Mouse (Mus musculus) heart, embryonic 14.5 days (tissue): ENCODE measurements around the gene Zfp966. TPM values are rescaled to one million over a fixed set of nuclear protein-coding genes. Genes with fewer than 3 reads are reported as not detected.
"Not testable (repeated sequence)": the region's sequence is repeated elsewhere in the genome, so short reads cannot be mapped to it uniquely, and the experiment has no call there.

Experiments used
- ATAC-seq: fragments of 200-750 bp; cut with Nextera tagmentation; 2 replicates; pipeline ENCODE4 v1.8.0; 2017; ENCODE audit warnings: low read depth, moderate TSS enrichment; ENCODE audit not compliant: insufficient number of reproducible peaks, insufficient read depth, low FRiP score
- H3K27ac ChIP-seq, 2 experiments: fragments of 200-500 bp in 1 of 2; fragments of 300-500 bp in 1 of 2; sonication (generic) in 1 of 2; replicated peaks in 1 of 2; 2 replicates each; pipeline ENCODE4 v1.5.1; 2012 to 2014; ENCODE audit warnings: low read depth in 2 of 2, low read length in 2 of 2, control low read depth in 1 of 2, mild to moderate bottlenecking in 1 of 2, mixed read lengths in 1 of 2; ENCODE audit not compliant: control insufficient read depth in 1 of 2, insufficient read depth in 1 of 2
- H3K27me3 ChIP-seq: fragments of 300-500 bp; sonication (generic); 2 replicates; pipeline ENCODE4 v1.6.1; 2014; ENCODE audit warnings: mild to moderate bottlenecking, low read length, control low read depth; ENCODE audit not compliant: control insufficient read depth, insufficient read depth
- H3K36me3 ChIP-seq: fragments of 300-500 bp; sonication (generic); 2 replicates; pipeline ENCODE4 v1.6.1; 2014; ENCODE audit warnings: mild to moderate bottlenecking, control low read depth, low read length, mixed read lengths; ENCODE audit not compliant: control insufficient read depth, insufficient read depth
- H3K4me1 ChIP-seq, 2 experiments: fragments of 200-500 bp in 1 of 2; fragments of 300-500 bp in 1 of 2; sonication (generic) in 1 of 2; 2 replicates each; pipeline ENCODE4 v1.6.1; 2012 to 2014; ENCODE audit warnings: low read length in 2 of 2, control low read depth in 1 of 2, mixed read lengths in 1 of 2; ENCODE audit not compliant: control insufficient read depth in 2 of 2, insufficient read depth in 2 of 2
- H3K4me2 ChIP-seq: fragments of 300-500 bp; sonication (generic); 2 replicates; pipeline ENCODE4 v1.6.1; 2014; ENCODE audit warnings: mild to moderate bottlenecking, low read length
- H3K4me3 ChIP-seq, 2 experiments: fragments of 200-500 bp in 1 of 2; fragments of 300-500 bp in 1 of 2; sonication (generic) in 1 of 2; 2 replicates each; pipeline ENCODE4 v1.5.1; 2012 to 2014; ENCODE audit warnings: low read length in 2 of 2, mild to moderate bottlenecking in 2 of 2, control low read depth in 1 of 2, low read depth in 1 of 2, moderate library complexity in 1 of 2; ENCODE audit not compliant: control insufficient read depth in 1 of 2, insufficient read depth in 1 of 2
- H3K9ac ChIP-seq: fragments of 300-500 bp; sonication (generic); 2 replicates; pipeline ENCODE4 v1.6.1; 2014; ENCODE audit warnings: mild to moderate bottlenecking, low read length
- H3K9me3 ChIP-seq: fragments of 300-500 bp; sonication (generic); 2 replicates; pipeline ENCODE4 v1.6.1; 2016; ENCODE audit warnings: low read length, control low read depth; ENCODE audit not compliant: control insufficient read depth
- WGBS: fragments of 180-500 bp; shearing (Covaris S2); extraction: QIAGEN DNeasy Blood & Tissue Kit; methylation state at CpG from one replicate; pipeline ENCODE4 v1.1.7; 2014; 5-methylcytosine and 5-hydroxymethylcytosine counted together
- polyA plus RNA-seq: library from polyadenylated mRNA; unstranded; fragments of >200 nt; fragmentation: Nextera tagmentation; extraction: Ambion mirVana; gene quantifications from 2 replicates; pipeline ENCODE4 v1.2.1, GENCODE M21; 2014

The Zfp966 gene
- 3.0 and 3.1 TPM in 2 replicates for polyA plus RNA-seq

GRCm38 (mm10) chr2:175931000-175931399, at the start of gene Zfp966:
TSS of gene Zfp966 (minus strand) at chr2:175931100.
- not testable (repeated sequence) for ATAC-seq, H3K4me1 ChIP-seq, H3K36me3 ChIP-seq, H3K4me2 ChIP-seq, H3K9ac ChIP-seq, H3K27me3 ChIP-seq, H3K27ac ChIP-seq, H3K9me3 ChIP-seq, H3K4me3 ChIP-seq
- WGBS = no CpG with 5 or more reads among the region's 6 CpGs

DNA sequence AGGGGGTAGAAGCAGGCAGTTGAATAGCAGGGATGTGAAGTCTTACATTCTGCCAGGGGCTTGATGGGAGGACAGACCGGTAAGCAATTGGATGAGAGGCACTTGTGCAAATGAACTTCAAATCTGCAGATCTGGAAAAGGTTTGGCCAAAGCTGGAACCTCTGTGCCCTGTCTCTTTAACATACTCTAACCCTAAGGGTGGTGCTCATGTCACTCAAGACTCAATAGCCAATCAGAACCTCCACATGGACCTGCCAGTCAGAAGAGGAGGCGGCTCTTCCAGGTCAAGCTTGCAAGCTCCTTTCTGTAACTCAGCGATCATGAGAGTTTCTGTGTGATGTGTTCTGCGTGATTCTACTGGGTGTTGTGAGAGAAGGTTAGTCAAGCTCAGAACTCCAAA, 34.1 kb upstream of the Zfp966 start, which contains the start of gene Gm2026:
Gm2026 (plus strand) TSS at position 301 of the 400 bp plus-strand sequence.
- not testable (repeated sequence) for H3K9ac ChIP-seq, H3K4me1 ChIP-seq, H3K4me2 ChIP-seq, H3K27me3 ChIP-seq, H3K27ac ChIP-seq, H3K36me3 ChIP-seq, H3K4me3 ChIP-seq, ATAC-seq, H3K9me3 ChIP-seq
- no CpG with 5 or more reads among the region's 4 CpGs for WGBS

GRCm38 (mm10) chr2:175869024-175869423, 61.9 kb downstream of the Zfp966 start, which contains the start of gene Gm6710:
TSS of gene Gm6710 (plus strand) at chr2:175869219.
- not testable (repeated sequence) for H3K27ac ChIP-seq, H3K4me1 ChIP-seq, H3K4me2 ChIP-seq, H3K9ac ChIP-seq, H3K36me3 ChIP-seq, H3K4me3 ChIP-seq, H3K27me3 ChIP-seq, H3K9me3 ChIP-seq, ATAC-seq
- no CpG with 5 or more reads among the region's 7 CpGs for WGBS

Other genes starting within 250 kb of the Zfp966 start
- gene Zfp969, start 227.5 kb downstream of the Zfp966 start, polyA plus RNA-seq = 27.0 and 30.6 TPM in 2 replicates
- not detected in 2 replicates for gene Gm2007, start 189.6 kb downstream of the Zfp966 start, polyA plus RNA-seq
- 5.1 and 5.9 TPM in 2 replicates for gene Gm14288, start 130.0 kb downstream of the Zfp966 start, polyA plus RNA-seq
- 13.9 and 15.8 TPM in 2 replicates for gene Gm6710, start 61.9 kb downstream of the Zfp966 start, polyA plus RNA-seq
- gene Gm2026, start 34.2 kb upstream of the Zfp966 start, polyA plus RNA-seq = 18.2 and 19.6 TPM in 2 replicates
- gene Gm2004, start 218.7 kb upstream of the Zfp966 start, polyA plus RNA-seq = 1.5 and 1.7 TPM in 2 replicates